Mouse (Mus musculus) bone marrow macrophage, adult 2 months (primary cell): ENCODE measurements around the gene Skap1. TPM values are rescaled to one million over a fixed set of nuclear protein-coding genes. Genes with fewer than 3 reads are reported as not detected.

ENCODE experiments used
- H3K27ac ChIP-seq: 2 replicates; pipeline ENCODE4 v1.5.1; 2012; ENCODE audit warnings: low read depth, low read length; ENCODE audit not compliant: insufficient read depth
- H3K4me1 ChIP-seq: 2 replicates; pipeline ENCODE4 v1.6.1; 2012; ENCODE audit warnings: low read length; ENCODE audit not compliant: control insufficient read depth, insufficient read depth
- H3K4me3 ChIP-seq: 2 replicates; pipeline ENCODE4 v1.5.1; 2012; ENCODE audit warnings: mild to moderate bottlenecking, low read length, moderate library complexity; ENCODE audit not compliant: insufficient read depth
- CTCF ChIP-seq: IDR thresholded peaks from 2 replicates; pipeline ENCODE4 v1.5.1; 2012; ENCODE audit warnings: low read depth, mild to moderate bottlenecking, low read length, moderate library complexity
- POLR2A ChIP-seq: IDR thresholded peaks from 2 replicates; pipeline ENCODE4 v1.6.1; 2012; ENCODE audit warnings: mild to moderate bottlenecking, low read depth, low read length, borderline replicate concordance
- polyA plus RNA-seq: library from polyadenylated mRNA; stranded (reverse); fragments of >200 nt; gene quantifications from 2 replicates; pipeline ENCODE4 v1.2.4, GENCODE M21; 2012; ENCODE audit not compliant: missing spikeins, insufficient read depth, insufficient read length

The Skap1 gene
- polyA plus RNA-seq, 1 experiment = not detected

DNA sequence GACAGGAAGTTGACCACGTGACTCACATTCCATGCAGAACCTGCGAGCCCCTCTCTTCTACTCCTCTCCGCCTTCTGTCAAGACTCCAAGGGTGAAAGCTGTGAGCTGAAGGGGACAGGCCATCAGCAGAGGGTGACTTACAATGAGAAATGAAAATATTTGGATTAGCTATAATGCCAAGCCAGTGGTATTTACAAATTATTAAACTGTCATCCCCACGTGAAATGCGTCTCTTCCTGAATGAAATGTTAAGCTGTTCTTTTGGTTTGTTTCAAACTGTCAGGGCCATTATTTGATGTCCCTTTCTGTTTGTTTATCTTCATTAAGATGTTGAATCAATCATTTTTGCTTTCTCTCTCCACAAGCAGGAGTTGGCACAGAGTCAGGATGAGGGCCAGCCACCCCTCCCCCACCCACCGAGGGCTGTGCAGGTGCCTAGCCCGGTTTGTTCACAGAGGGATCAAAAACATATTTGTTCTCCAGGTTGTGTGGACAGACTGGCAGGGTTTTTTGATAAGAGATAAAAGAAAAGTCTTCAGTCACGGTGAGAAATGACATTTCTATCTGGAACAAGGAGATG lies 210.5 kb downstream of the Skap1 start:
- TF ChIP-seq POLR2A (no peak), CTCF (no peak)
- no peak overlapping the region for H3K27ac ChIP-seq
- no peaks in the 10 kb centered on the region for H3K4me1 ChIP-seq
- no peak overlapping the region for H3K4me3 ChIP-seq

DNA sequence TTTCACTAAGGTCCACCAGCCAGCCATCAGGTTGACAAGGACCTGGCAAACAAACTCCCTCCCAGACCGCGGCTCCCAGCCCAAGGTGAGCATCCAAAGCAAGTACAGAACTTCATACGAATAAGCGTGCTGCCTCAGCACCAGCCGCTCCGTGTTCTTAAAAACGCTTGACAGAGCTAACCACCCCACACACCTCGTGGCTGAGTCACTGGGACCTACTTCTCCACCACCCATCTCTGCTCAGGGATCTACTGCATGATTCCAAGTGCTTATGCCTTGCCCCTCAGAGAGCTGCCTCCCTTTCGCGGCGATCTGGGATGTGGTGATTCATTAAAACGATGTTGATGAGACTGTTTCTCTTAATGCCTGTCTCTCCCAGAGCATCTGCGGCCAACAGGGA lies 213.6 kb downstream of the Skap1 start:
- Histone ChIP-seq H3K27ac (no peak overlapping the region), H3K4me1 (no peaks in the 10 kb centered on the region), H3K4me3 (no peak overlapping the region)
- no peak for TF ChIP-seq CTCF
- TF ChIP-seq POLR2A = no peak

DNA sequence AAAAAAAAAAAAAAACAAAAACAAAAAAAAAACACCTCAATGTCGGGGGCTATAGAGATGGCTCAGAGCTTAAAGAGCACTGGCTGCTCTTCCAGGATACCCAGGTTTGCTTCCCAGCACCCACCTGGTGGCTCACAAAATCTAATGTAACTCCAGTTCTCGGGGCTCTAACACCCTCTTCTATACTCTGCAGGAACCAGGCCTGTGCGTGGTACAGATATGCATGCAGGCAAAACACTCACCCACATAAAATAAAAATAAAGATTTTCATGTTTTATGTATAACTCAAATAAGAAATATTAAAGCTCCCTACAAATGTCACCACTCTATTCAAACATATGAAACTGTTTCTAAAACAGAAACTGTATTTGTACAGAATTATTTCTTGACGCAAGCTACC lies 214.6 kb downstream of the Skap1 start:
- TF ChIP-seq POLR2A (no peak), CTCF (no peak)
- Histone ChIP-seq H3K4me1 (no peaks in the 10 kb centered on the region), H3K27ac (no peak overlapping the region), H3K4me3 (no peak overlapping the region)

DNA sequence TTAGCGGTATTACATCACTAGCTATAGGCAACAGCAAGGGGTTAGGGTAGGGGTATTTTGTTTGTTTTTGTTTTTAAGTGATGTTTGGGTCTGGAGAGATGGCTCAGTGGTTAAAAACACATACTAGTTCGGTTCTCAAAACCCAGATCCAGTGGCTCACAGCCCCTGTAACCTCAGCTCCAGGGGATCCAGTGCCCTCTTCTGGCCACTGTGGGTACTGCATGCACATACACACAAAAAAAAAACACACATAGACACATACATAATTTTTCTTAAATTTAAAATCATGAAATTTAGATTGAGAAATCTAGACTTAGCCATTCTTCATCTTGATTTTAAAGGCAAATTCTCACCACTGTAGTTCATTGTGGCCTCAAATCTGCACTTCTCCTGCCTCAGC lies 221.0 kb downstream of the Skap1 start:
- no peaks in the 10 kb centered on the region for H3K4me1 ChIP-seq
- no peak overlapping the region for H3K4me3 ChIP-seq
- no peak overlapping the region for H3K27ac ChIP-seq
- TF ChIP-seq CTCF (no peak), POLR2A (no peak)

DNA sequence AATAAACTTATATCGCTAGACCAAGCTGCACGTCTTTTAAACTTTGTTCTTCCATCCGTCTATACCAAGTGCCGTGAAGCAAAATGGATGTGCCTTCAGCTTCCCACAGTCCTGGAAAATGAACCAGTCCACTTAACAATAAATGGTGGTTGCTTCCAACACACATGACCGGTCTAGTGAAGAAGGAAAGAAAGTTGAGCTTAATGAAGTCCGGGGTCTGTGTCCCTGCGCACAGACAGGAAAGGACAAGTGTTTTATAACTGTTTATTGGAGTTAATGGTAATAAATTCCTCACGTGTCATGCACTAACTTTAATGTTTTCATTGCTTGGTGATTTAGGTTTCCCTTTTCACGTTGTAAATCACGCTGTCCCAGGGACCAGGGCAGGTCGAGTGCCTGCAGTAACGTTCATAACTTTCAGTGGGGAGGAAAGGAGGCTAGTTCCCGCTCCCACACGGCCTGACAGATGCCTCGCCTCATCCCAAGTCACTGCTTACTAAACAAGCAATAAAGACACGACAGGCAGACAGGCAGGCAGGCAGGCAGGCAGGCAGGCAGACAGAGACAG lies 222.4 kb downstream of the Skap1 start:
- no peak overlapping the region for H3K4me3 ChIP-seq

DNA sequence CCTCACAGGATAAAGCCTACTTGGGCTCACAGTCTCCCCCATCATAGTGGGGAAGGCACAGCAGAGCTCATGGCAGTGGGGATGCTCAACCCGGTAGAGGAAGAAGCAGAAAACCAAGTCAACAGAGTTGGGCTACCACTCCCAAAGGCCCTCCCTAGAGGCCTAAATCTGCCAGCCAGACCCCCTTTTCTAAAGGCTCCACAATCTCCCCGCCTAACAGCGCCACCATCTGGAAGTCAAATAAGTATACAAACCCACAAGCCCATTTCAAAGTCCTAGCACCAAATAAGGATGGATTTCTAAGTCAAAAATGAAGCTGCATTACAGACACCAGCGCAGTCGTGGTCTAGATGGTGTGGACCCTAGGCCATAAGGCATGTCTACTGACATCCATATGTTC lies 227.9 kb downstream of the Skap1 start:
- Histone ChIP-seq H3K27ac (no peak overlapping the region), H3K4me1 (peaks cover 2% of the 10 kb centered on the region; the same call in 1 of the 2 replicates), H3K4me3 (no peak overlapping the region)
- no peak for TF ChIP-seq POLR2A
- no peak for TF ChIP-seq CTCF

More for the DNA sequence above, 222.4 kb downstream of the Skap1 start:
- TF ChIP-seq POLR2A = no peak
- TF ChIP-seq CTCF = no peak
- H3K27ac ChIP-seq = no peak overlapping the region
- H3K4me1 ChIP-seq = no peaks in the 10 kb centered on the region

DNA sequence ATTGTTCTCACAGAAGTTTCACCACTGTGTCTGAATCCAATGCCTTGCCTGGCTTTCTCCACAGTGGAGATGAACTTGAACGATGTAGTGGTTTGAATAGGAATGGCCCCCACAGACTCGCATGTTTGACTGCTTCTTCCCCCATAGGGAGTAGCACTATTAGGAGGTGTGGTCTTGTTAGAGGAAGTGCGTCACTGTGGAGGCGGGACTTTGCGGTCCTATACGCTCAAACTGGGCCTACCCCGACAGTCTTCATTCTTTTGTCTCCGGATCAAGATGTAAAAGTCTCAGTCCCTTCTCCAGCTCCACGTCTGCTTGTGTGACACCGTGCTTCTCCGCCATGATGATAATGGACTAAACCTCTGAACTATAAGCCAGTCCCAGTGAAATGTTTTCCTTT lies 229.0 kb downstream of the Skap1 start:
- Histone ChIP-seq H3K4me3 (no peak overlapping the region), H3K4me1 (peaks cover 6% of the 10 kb centered on the region; the same call in 1 of the 2 replicates), H3K27ac (no peak overlapping the region)
- TF ChIP-seq POLR2A (no peak), CTCF (no peak)

DNA sequence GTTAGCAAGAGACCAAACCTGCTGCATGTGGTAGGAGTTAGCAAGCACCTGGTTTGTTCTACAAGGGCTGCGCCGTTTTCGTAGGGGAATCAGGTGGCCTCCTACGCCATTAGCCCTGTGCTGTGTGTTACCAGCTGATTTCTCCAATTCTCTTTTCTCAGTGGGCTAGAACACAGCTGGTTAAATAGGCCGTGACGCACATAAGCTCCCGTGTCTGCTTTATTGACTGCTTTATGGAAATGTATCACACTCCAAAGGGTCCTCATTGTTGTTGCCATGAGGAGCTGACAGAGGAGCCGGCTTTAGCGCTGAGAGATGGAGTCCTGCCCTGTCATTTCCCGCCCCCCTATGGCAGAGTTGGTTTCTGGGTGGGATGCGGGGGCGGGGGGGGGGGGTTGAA lies 230.4 kb downstream of the Skap1 start:
- TF ChIP-seq CTCF = no peak
- TF ChIP-seq POLR2A = no peak
- Histone ChIP-seq H3K4me3 (no peak overlapping the region), H3K4me1 (peaks cover 6% of the 10 kb centered on the region; the same call in 1 of the 2 replicates), H3K27ac (no peak overlapping the region)

DNA sequence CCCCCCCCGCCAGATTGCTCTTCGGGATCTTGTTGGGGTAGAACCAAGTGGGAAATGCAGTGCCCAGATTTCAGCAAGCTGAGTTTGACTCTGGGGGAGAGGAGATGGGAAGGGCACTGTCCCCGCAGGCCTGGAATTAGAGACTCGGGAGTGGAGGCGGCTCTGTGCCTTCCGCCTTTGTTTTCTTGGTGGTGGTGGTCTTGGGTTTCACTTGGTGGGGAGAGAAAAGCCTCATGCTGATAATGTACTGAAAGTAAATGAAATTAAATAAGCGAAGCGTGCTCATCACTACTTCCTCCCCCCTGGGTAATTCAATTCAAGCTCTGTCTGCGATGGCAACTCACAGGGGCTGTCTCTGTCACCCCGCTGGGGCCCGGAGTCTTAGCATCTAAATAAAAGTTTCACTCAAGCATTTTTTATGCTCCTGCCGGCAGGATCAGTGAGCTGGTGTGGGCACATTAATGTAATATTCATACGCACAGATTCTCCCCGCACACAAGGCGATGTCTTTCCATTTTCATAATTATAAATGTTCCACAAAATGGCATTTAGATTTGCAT lies 231.9 kb downstream of the Skap1 start:
- TF ChIP-seq POLR2A = no peak
- no peak for TF ChIP-seq CTCF
- H3K27ac ChIP-seq = no peak overlapping the region
- H3K4me3 ChIP-seq = no peak overlapping the region

DNA sequence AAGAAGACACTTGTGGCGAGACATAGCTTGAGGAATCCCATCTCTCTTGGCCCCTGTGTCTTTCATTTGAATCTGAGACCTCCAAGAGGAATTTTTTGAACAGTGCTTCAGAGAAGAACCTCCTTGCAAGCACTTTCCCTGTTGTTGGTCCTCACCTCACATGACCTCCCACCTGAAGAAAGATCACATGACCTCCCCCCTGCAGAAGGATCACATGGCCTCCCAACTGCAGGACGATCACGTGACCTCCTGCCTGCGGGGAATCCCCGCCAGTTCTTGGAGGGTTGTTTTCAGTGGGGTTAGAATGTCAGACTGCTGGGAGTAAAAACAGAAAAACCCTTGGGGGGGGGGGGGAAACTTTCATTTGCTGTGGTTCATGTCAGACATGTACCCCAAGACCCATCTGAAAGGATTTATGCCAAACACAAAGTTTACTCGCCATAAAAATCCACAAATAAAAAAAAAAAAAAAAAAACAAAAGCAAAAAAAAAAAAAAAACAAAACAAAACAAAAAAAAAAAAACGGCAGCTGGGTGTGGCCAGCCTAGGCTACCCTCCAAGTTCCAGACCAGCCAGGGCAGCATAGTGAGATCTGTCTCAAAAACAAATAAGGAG lies 232.6 kb downstream of the Skap1 start:
- Histone ChIP-seq H3K27ac (no peak overlapping the region), H3K4me3 (no peak overlapping the region), H3K4me1 (peaks cover 6% of the 10 kb centered on the region; the same call in 1 of the 2 replicates)
- TF ChIP-seq CTCF (no peak), POLR2A (no peak)

More for the DNA sequence above, 231.9 kb downstream of the Skap1 start:
- peaks cover 6% of the 10 kb centered on the region; the same call in 1 of the 2 replicates for H3K4me1 ChIP-seq
